Mouse (Mus musculus) heart, embryonic 11.5 days (tissue): ENCODE data around the gene Atg10. TPM values are rescaled to one million over a fixed set of nuclear protein-coding genes. Genes with fewer than 3 reads are reported as not detected.

ENCODE experiments used
- ATAC-seq: fragments of 200-750 bp; cut with Nextera tagmentation; replicated peaks from 2 replicates; pipeline ENCODE4 v1.8.0; 2017; ENCODE audit warnings: moderate library complexity; ENCODE audit not compliant: insufficient number of reproducible peaks, low FRiP score, low TSS enrichment
- H3K27ac ChIP-seq: fragments of 300-500 bp; sonication (generic); 2 replicates; pipeline ENCODE4 v1.5.1; 2014; ENCODE audit warnings: mild to moderate bottlenecking, low read depth, low read length
- H3K27me3 ChIP-seq: fragments of 300-500 bp; sonication (generic); 2 replicates; pipeline ENCODE4 v1.6.1; 2014; ENCODE audit warnings: mild to moderate bottlenecking, low read length, mixed read lengths; ENCODE audit not compliant: control insufficient read depth, insufficient read depth
- H3K36me3 ChIP-seq: fragments of 300-500 bp; sonication (generic); 2 replicates; pipeline ENCODE4 v1.6.1; 2014; ENCODE audit warnings: mild to moderate bottlenecking, low read length, moderate library complexity, mixed read lengths; ENCODE audit not compliant: control insufficient read depth, insufficient read depth
- H3K4me1 ChIP-seq: fragments of 300-500 bp; sonication (generic); 2 replicates; pipeline ENCODE4 v1.6.1; 2014; ENCODE audit warnings: low read length; ENCODE audit not compliant: control insufficient read depth, insufficient read depth
- H3K4me2 ChIP-seq: fragments of 300-500 bp; sonication (generic); 2 replicates; pipeline ENCODE4 v1.6.1; 2014; ENCODE audit warnings: mild to moderate bottlenecking, moderate library complexity
- H3K4me3 ChIP-seq: fragments of 300-500 bp; sonication (generic); 2 replicates; pipeline ENCODE4 v1.5.1; 2014; ENCODE audit warnings: low read depth, low read length
- H3K9ac ChIP-seq: fragments of 300-500 bp; sonication (generic); 2 replicates; pipeline ENCODE4 v1.6.1; 2014; ENCODE audit warnings: mild to moderate bottlenecking, low read depth, low read length, moderate library complexity
- H3K9me3 ChIP-seq: fragments of 300-500 bp; sonication (generic); replicated peaks from 2 replicates; pipeline ENCODE4 v1.6.1; 2016; ENCODE audit warnings: low read length; ENCODE audit not compliant: control insufficient read depth
- WGBS: fragments of 180-500 bp; shearing (Covaris S2); extraction: QIAGEN DNeasy Blood & Tissue Kit; methylation state at CpG from one replicate; pipeline ENCODE4 v1.1.7; 2014; ENCODE audit not compliant: insufficient replicate concordance; 5-methylcytosine and 5-hydroxymethylcytosine counted together
- polyA plus RNA-seq: library from polyadenylated mRNA; unstranded; fragments of >200 nt; fragmentation: Nextera tagmentation; extraction: Ambion mirVana; gene quantifications from 2 replicates; pipeline ENCODE4 v1.2.1, GENCODE M21; 2014

The Atg10 gene
- polyA plus RNA-seq, 1 experiment from 2014 or later: 23.0 TPM

- Histone ChIP-seq H3K27me3 (no peaks in the 10 kb centered on the region), H3K4me2 (no peak overlapping the region), H3K36me3 (no peaks in the 10 kb centered on the region), H3K9me3 (no peaks in the 10 kb centered on the region), H3K4me3 (no peak overlapping the region), H3K4me1 (peaks cover 4% of the 10 kb centered on the region; the same call in 1 of the 2 replicates), H3K27ac (no peak overlapping the region), H3K9ac (no peak overlapping the region)
- 61% methylated on average over 4 of the region's 4 CpGs for WGBS
- ATAC-seq: no peak
These were observed 2.1 kb downstream of the Atg10 start for GRCm38 (mm10) chr13:91221696-91222095.

- ATAC-seq: no peak
- WGBS: 81% methylated on average over 2 of the region's 2 CpGs
- no peak overlapping the region for H3K4me3 ChIP-seq
- H3K27me3 ChIP-seq: no peaks in the 10 kb centered on the region
- H3K9me3 ChIP-seq: no peaks in the 10 kb centered on the region
- peaks cover 3% of the 10 kb centered on the region; the same call in 1 of the 2 replicates for H3K36me3 ChIP-seq
- H3K4me2 ChIP-seq: no peak overlapping the region
- no peaks in the 10 kb centered on the region for H3K4me1 ChIP-seq
- no peak overlapping the region for H3K9ac ChIP-seq
- H3K27ac ChIP-seq: no peak overlapping the region
These were observed 6.1 kb downstream of the Atg10 start for GRCm38 (mm10) chr13:91217691-91218090.

GRCm38 (mm10) chr13:91216656-91217205 lies 7.0 kb downstream of the Atg10 start:
- H3K27me3 ChIP-seq: no peaks in the 10 kb centered on the region
- no peak overlapping the region for H3K4me3 ChIP-seq
- H3K36me3 ChIP-seq: peaks cover 3% of the 10 kb centered on the region; the same call in 1 of the 2 replicates
- no peak overlapping the region for H3K4me2 ChIP-seq
- 0 out of 2 replicates have a peak overlapping the region, but pooled peaks have one; percentile 10 for H3K9ac ChIP-seq
- ATAC-seq: no peak
- 81% methylated on average over 3 of the region's 3 CpGs for WGBS
- no peak overlapping the region for H3K27ac ChIP-seq
- no peaks in the 10 kb centered on the region for H3K9me3 ChIP-seq
- no peaks in the 10 kb centered on the region for H3K4me1 ChIP-seq

GRCm38 (mm10) chr13:91212958-91213357 lies 10.8 kb downstream of the Atg10 start:
- H3K27me3 ChIP-seq: no peaks in the 10 kb centered on the region
- H3K27ac ChIP-seq: no peak overlapping the region
- H3K4me3 ChIP-seq: no peak overlapping the region
- H3K36me3 ChIP-seq: peaks cover 3% of the 10 kb centered on the region; the same call in 1 of the 2 replicates
- no peaks in the 10 kb centered on the region for H3K9me3 ChIP-seq
- no peak for ATAC-seq
- no peak overlapping the region for H3K4me2 ChIP-seq
- 86% methylated on average over 8 of the region's 8 CpGs for WGBS
- H3K9ac ChIP-seq: no peak overlapping the region
- no peaks in the 10 kb centered on the region for H3K4me1 ChIP-seq

GRCm38 (mm10) chr13:91206237-91206636 lies 17.5 kb downstream of the Atg10 start:
- Histone ChIP-seq H3K27me3 (no peaks in the 10 kb centered on the region), H3K4me3 (no peak overlapping the region), H3K9me3 (no peaks in the 10 kb centered on the region), H3K36me3 (no peaks in the 10 kb centered on the region), H3K9ac (no peak overlapping the region), H3K4me2 (no peak overlapping the region), H3K4me1 (no peaks in the 10 kb centered on the region), H3K27ac (no peak overlapping the region)
- ATAC-seq: no peak
- WGBS: 68% methylated on average over 5 of the region's 5 CpGs

- no peaks in the 10 kb centered on the region for H3K36me3 ChIP-seq
- H3K9ac ChIP-seq: no peak overlapping the region
- WGBS: 64% methylated on average over 7 of the region's 7 CpGs
- no peaks in the 10 kb centered on the region for H3K9me3 ChIP-seq
- H3K4me2 ChIP-seq: no peak overlapping the region
- H3K4me3 ChIP-seq: no peak overlapping the region
- H3K27ac ChIP-seq: no peak overlapping the region
- ATAC-seq: no peak
- no peaks in the 10 kb centered on the region for H3K27me3 ChIP-seq
- H3K4me1 ChIP-seq: no peaks in the 10 kb centered on the region
These were observed 21.2 kb downstream of the Atg10 start for GRCm38 (mm10) chr13:91202564-91202963.

- Histone ChIP-seq H3K9me3 (no peaks in the 10 kb centered on the region), H3K4me3 (no peak overlapping the region), H3K36me3 (no peaks in the 10 kb centered on the region), H3K27me3 (no peaks in the 10 kb centered on the region), H3K9ac (no peak overlapping the region), H3K27ac (no peak overlapping the region), H3K4me1 (no peaks in the 10 kb centered on the region), H3K4me2 (no peak overlapping the region)
- WGBS: 87% methylated on average over 13 of the region's 13 CpGs
- ATAC-seq: no peak
These were observed 36.2 kb downstream of the Atg10 start for GRCm38 (mm10) chr13:91187378-91188234.

- H3K9ac ChIP-seq: no peak overlapping the region
- no peaks in the 10 kb centered on the region for H3K9me3 ChIP-seq
- H3K4me1 ChIP-seq: no peaks in the 10 kb centered on the region
- no peak for ATAC-seq
- no peak overlapping the region for H3K4me3 ChIP-seq
- WGBS: 64% methylated on average over 3 of the region's 3 CpGs
- H3K27ac ChIP-seq: no peak overlapping the region
- H3K27me3 ChIP-seq: no peaks in the 10 kb centered on the region
- H3K4me2 ChIP-seq: no peak overlapping the region
- no peaks in the 10 kb centered on the region for H3K36me3 ChIP-seq
These were observed 38.4 kb downstream of the Atg10 start for GRCm38 (mm10) chr13:91185248-91185867.
